15 mouse cellular contexts compared by ENCODE assay signal in genomic region chr6:50529194-50529593, GRCm38 (mm10). TPM values are rescaled to one million over a fixed set of nuclear protein-coding genes. Genes with fewer than 3 reads are reported as not detected.
A peak's percentile ranks its signal among the peaks of the same experiment; 100 is the strongest.
DNase-seq lines count a peak whose midpoint lies in the region.
"Had no signal": no experiment of that assay in that cellular context is flagged by ENCODE, and none has a peak within 500 bp of the region (broad histone marks: within the 10 kb centered on the region; RNA-seq: fewer than 3 reads in every experiment).

No protein-coding gene starts in this region.

- H3K4me3 ChIP-seq in heart, embryonic 10.5 days: no peak overlapping the region
- H3K4me3 ChIP-seq: forebrain, embryonic 10.5 days; hindbrain, embryonic 15.5 days had no signal

- peak; percentile 55 for DNase-seq in heart, embryonic 10.5 days (ENCODE audit: low spot score)
- no peak for DNase-seq in heart, postnatal 4 days
- peak; percentile 20 for DNase-seq in kidney, adult 18-20 months
- no peak for DNase-seq in kidney, adult 11 months
- peak; percentile 42 for DNase-seq in adrenal gland, postnatal 10 days
- DNase-seq in adrenal gland, postnatal 36 days: peak; percentile 28 to 51
- no peak for DNase-seq in urinary bladder, adult 18-20 months (ENCODE audit: low spot score in 2 of 2)
- DNase-seq: cerebellum, adult 2 months; gastrocnemius, postnatal 10 days; heart, postnatal 14 days; layer of hippocampus, postnatal 36 days; liver; retina, postnatal 1 day had no signal

- 84% methylated on average over 11 of the region's 11 CpGs for WGBS in heart, embryonic 10.5 days

- H3K36me3 ChIP-seq in heart, embryonic 10.5 days: no peaks in the 10 kb centered on the region
- H3K36me3 ChIP-seq: forebrain, embryonic 10.5 days; hindbrain, embryonic 15.5 days had no signal

- H3K27me3 ChIP-seq in heart, embryonic 10.5 days (ENCODE audit: insufficient read depth, poor library complexity, severe bottlenecking): peaks cover 3% of the 10 kb centered on the region; the same call in 1 of the 2 replicates

- H3K9me3 ChIP-seq in heart, embryonic 10.5 days: no peaks in the 10 kb centered on the region
- H3K9me3 ChIP-seq: forebrain, embryonic 10.5 days; hindbrain, embryonic 15.5 days had no signal

- peak overlapping the region; percentile 36; the same call in 1 of the 2 replicates for H3K27ac ChIP-seq in heart, embryonic 10.5 days
- H3K27ac ChIP-seq: forebrain, embryonic 10.5 days; hindbrain, embryonic 15.5 days had no signal

- peaks cover 9% of the 10 kb centered on the region; the same call in 1 of the 2 replicates for H3K4me1 ChIP-seq in heart, embryonic 10.5 days
- H3K4me1 ChIP-seq: forebrain, embryonic 10.5 days had no signal

RNA-seq across cellular contexts. Expression of gene Cycs, which starts 37.1 kb away (rescaled TPM):
- 149 and 180 TPM in 2 replicates for polyA plus RNA-seq in heart, embryonic 10.5 days (2016; fragmentation: Nextera tagmentation; extraction: Ambion mirVana)
- total RNA-seq in heart, postnatal 4 days (2021): 100 to 1,000 TPM; 143 to 150 TPM
- 100 to 1,000 TPM; 116 to 124 TPM for total RNA-seq in adrenal gland, postnatal 10 days (2021)
- total RNA-seq in adrenal gland, postnatal 36 days (2021): 10 to 100 TPM; 49.4 to 55.5 TPM

Comparison
In these comparisons a context has a peak if more than half of its experiments do, and no peak if none do; other contexts are left out.
1. DNase-seq: peak in heart, embryonic 10.5 days (single experiment), kidney, adult 18-20 months (single experiment), adrenal gland, postnatal 10 days (single experiment) and adrenal gland, postnatal 36 days (2 of 2); none in heart, postnatal 4 days (single experiment), kidney, adult 11 months (single experiment) and urinary bladder, adult 18-20 months (0 of 2).